Mouse (Mus musculus) lung, postnatal 0 days (tissue): ENCODE measurements around the gene Ccndbp1. TPM values are rescaled to one million over a fixed set of nuclear protein-coding genes. Genes with fewer than 3 reads are reported as not detected.

Experiments
- ATAC-seq: fragments of 200-750 bp; cut with Nextera tagmentation; 2 replicates; pipeline ENCODE4 v1.8.0; 2017; ENCODE audit warnings: moderate library complexity
- DNase-seq: peaks from one replicate; pipeline ENCODE4 v3.0.0-alpha.2; 2016; ENCODE audit warnings: low spot score
- H3K27ac ChIP-seq: fragments of 300-500 bp; sonication (generic); 2 replicates; pipeline ENCODE4 v1.5.1; 2014; ENCODE audit warnings: antibody characterized with exemption, mild to moderate bottlenecking, low read length, mixed read lengths
- H3K27me3 ChIP-seq: fragments of 300-500 bp; sonication (generic); replicated peaks from 2 replicates; pipeline ENCODE4 v1.6.1; 2014; ENCODE audit warnings: low read length, mixed read lengths; ENCODE audit not compliant: insufficient read depth
- H3K36me3 ChIP-seq: fragments of 300-500 bp; sonication (generic); 2 replicates; pipeline ENCODE4 v1.6.1; 2014; ENCODE audit warnings: low read length, mixed read lengths; ENCODE audit not compliant: insufficient read depth
- H3K4me1 ChIP-seq: fragments of 300-500 bp; sonication (generic); 2 replicates; pipeline ENCODE4 v1.6.1; 2014; ENCODE audit warnings: antibody characterized with exemption, low read depth, low read length, mixed read lengths; ENCODE audit not compliant: insufficient read depth
- H3K4me2 ChIP-seq: fragments of 300-500 bp; sonication (generic); replicated peaks from 2 replicates; pipeline ENCODE4 v1.6.1; 2014; ENCODE audit warnings: low read depth, mild to moderate bottlenecking, low read length, moderate library complexity, mixed read lengths
- H3K4me3 ChIP-seq: fragments of 300-500 bp; sonication (generic); 2 replicates; pipeline ENCODE4 v1.5.1; 2014; ENCODE audit warnings: low read depth, low read length
- H3K9ac ChIP-seq: fragments of 300-500 bp; sonication (generic); replicated peaks from 2 replicates; pipeline ENCODE4 v1.6.1; 2014; ENCODE audit warnings: low read depth, mild to moderate bottlenecking
- H3K9me3 ChIP-seq: fragments of 300-500 bp; sonication (generic); 2 replicates; pipeline ENCODE4 v1.6.1; 2016; ENCODE audit warnings: low read length, mixed read lengths
- CTCF ChIP-seq: IDR thresholded peaks from 2 replicates; pipeline ENCODE4 v1.5.1; 2016; ENCODE audit warnings: antibody characterized with exemption, mild to moderate bottlenecking
- EP300 ChIP-seq: IDR thresholded peaks from 2 replicates; pipeline ENCODE4 v1.6.1; 2016; ENCODE audit warnings: antibody characterized with exemption, mild to moderate bottlenecking, control low read depth
- WGBS: fragments of 180-500 bp; shearing (Covaris S2); extraction: QIAGEN DNeasy Blood & Tissue Kit; methylation state at CpG from one replicate; pipeline ENCODE4 v1.1.7; 2014; 5-methylcytosine and 5-hydroxymethylcytosine counted together
- polyA plus RNA-seq: library from polyadenylated mRNA; unstranded; fragments of >200 nt; fragmentation: Nextera tagmentation; extraction: Ambion mirVana; gene quantifications from 2 replicates; pipeline ENCODE4 v1.2.1, GENCODE M21; 2015

The Ccndbp1 gene
- polyA plus RNA-seq, 1 experiment from 2014 or later, result 56.8 TPM

GRCm38 (mm10) chr2:121006986-121007385 lies 1.2 kb upstream of the Ccndbp1 start:
- WGBS, result 76% methylated on average over 1 of the region's 1 CpGs
- no peaks in the 10 kb centered on the region for H3K27me3 ChIP-seq
- no peak for DNase-seq
- peaks cover 10% of the 10 kb centered on the region; the same call in 1 of the 2 replicates for H3K36me3 ChIP-seq
- peaks cover 6% of the 10 kb centered on the region; the same call in 1 of the 2 replicates for H3K4me1 ChIP-seq
- no peak overlapping the region for H3K27ac ChIP-seq
- no peak overlapping the region for H3K4me3 ChIP-seq
- H3K9ac ChIP-seq, result no peak overlapping the region
- no peak for ATAC-seq
- no peak overlapping the region for H3K4me2 ChIP-seq
- TF ChIP-seq EP300, result no peak
- no peak for TF ChIP-seq CTCF
- H3K9me3 ChIP-seq, result no peaks in the 10 kb centered on the region

- no peak for TF ChIP-seq EP300
- TF ChIP-seq CTCF, result no peak
- no peak overlapping the region for H3K27ac ChIP-seq
- DNase-seq (peak; percentile 19), ATAC-seq (no peak)
- H3K27me3 ChIP-seq, result no peaks in the 10 kb centered on the region
- WGBS, result under 1% methylated on average over 12 of the region's 12 CpGs
- no peaks in the 10 kb centered on the region for H3K9me3 ChIP-seq
- H3K4me3 ChIP-seq, result peak overlapping the region; percentile 62
- H3K9ac ChIP-seq, result peak overlapping the region; percentile 41
- H3K4me2 ChIP-seq, result peak overlapping the region; percentile 76
- H3K4me1 ChIP-seq, result peaks cover 6% of the 10 kb centered on the region; the same call in 1 of the 2 replicates
- H3K36me3 ChIP-seq, result peaks cover 20% of the 10 kb centered on the region; the same call in 1 of the 2 replicates
Observed at GRCm38 (mm10) chr2:121008664-121009007, 433 bp downstream of the Ccndbp1 start.

- ATAC-seq, result no peak
Observed at GRCm38 (mm10) chr2:121009071-121009677, 971 bp downstream of the Ccndbp1 start.

GRCm38 (mm10) chr2:121012676-121013075 lies 4.5 kb downstream of the Ccndbp1 start:
- H3K4me2 ChIP-seq, result no peak overlapping the region
- H3K27me3 ChIP-seq, result no peaks in the 10 kb centered on the region
- no peaks in the 10 kb centered on the region for H3K9me3 ChIP-seq
- DNase-seq, result no peak
- no peak overlapping the region for H3K27ac ChIP-seq
- no peak overlapping the region for H3K9ac ChIP-seq
- no peak for TF ChIP-seq CTCF
- no peak overlapping the region for H3K4me3 ChIP-seq
- peaks cover 6% of the 10 kb centered on the region; the same call in 1 of the 2 replicates for H3K4me1 ChIP-seq
- ATAC-seq, result no peak
- 94% methylated on average over 9 of the region's 9 CpGs for WGBS
- peaks cover 38% of the 10 kb centered on the region for H3K36me3 ChIP-seq

More at GRCm38 (mm10) chr2:121009071-121009677, 971 bp downstream of the Ccndbp1 start:
- H3K27me3 ChIP-seq, result no peaks in the 10 kb centered on the region
- H3K9me3 ChIP-seq, result no peaks in the 10 kb centered on the region
- peaks cover 6% of the 10 kb centered on the region; the same call in 1 of the 2 replicates for H3K4me1 ChIP-seq
- peaks cover 22% of the 10 kb centered on the region; the same call in 1 of the 2 replicates for H3K36me3 ChIP-seq
- H3K4me3 ChIP-seq, result peak overlapping the region; percentile 62
- no peak for DNase-seq
- no peak for TF ChIP-seq CTCF
- H3K27ac ChIP-seq, result no peak overlapping the region
- WGBS, result 22% methylated on average over 5 of the region's 5 CpGs
- peak overlapping the region; percentile 41 for H3K9ac ChIP-seq
- H3K4me2 ChIP-seq, result peak overlapping the region; percentile 76

- TF ChIP-seq CTCF (no peak), EP300 (no peak)
- no peak for ATAC-seq
- H3K9me3 ChIP-seq, result no peaks in the 10 kb centered on the region
- no peak overlapping the region for H3K27ac ChIP-seq
- H3K4me2 ChIP-seq, result no peak overlapping the region
- H3K27me3 ChIP-seq, result no peaks in the 10 kb centered on the region
- no peak overlapping the region for H3K9ac ChIP-seq
- DNase-seq, result no peak
- WGBS, result 82% methylated on average over 2 of the region's 2 CpGs
- H3K36me3 ChIP-seq, result peaks cover 38% of the 10 kb centered on the region
- H3K4me3 ChIP-seq, result no peak overlapping the region
- no peaks in the 10 kb centered on the region for H3K4me1 ChIP-seq
Observed at GRCm38 (mm10) chr2:121015507-121015906, 7.3 kb downstream of the Ccndbp1 start.

- ATAC-seq (no peak), DNase-seq (no peak)
- no peak overlapping the region for H3K4me2 ChIP-seq
- no peaks in the 10 kb centered on the region for H3K9me3 ChIP-seq
- H3K4me1 ChIP-seq, result no peaks in the 10 kb centered on the region
- no peak overlapping the region for H3K27ac ChIP-seq
- TF ChIP-seq CTCF, result no peak
- no peak for TF ChIP-seq EP300
- H3K27me3 ChIP-seq, result no peaks in the 10 kb centered on the region
- peaks cover 35% of the 10 kb centered on the region for H3K36me3 ChIP-seq
- 85% methylated on average over 9 of the region's 9 CpGs for WGBS
- H3K9ac ChIP-seq, result no peak overlapping the region
- H3K4me3 ChIP-seq, result no peak overlapping the region
Observed at GRCm38 (mm10) chr2:121016226-121016625, 8.0 kb downstream of the Ccndbp1 start.
